9 mouse cellular contexts compared by ENCODE assay signal in the genomic region with DNA sequence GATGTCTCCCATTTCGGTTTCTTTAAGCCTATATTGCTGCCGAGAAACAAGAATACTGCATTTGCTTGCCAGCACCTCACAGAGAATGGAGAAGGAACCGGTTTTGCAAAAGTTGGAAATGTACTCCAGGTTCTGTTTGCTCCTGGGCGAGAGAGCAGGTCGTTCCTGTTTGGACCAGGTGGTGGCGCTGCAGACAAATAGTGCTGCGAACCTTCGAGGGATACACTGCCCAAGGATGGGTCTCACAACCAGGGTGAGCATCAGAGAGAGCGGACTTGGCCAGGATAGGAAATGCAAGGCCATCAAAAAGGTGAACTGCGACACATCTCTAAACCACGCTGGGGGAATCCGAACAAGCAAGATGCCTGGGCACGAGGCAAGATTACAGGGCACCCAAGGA. TPM values are rescaled to one million over a fixed set of nuclear protein-coding genes. Genes with fewer than 3 reads are reported as not detected.
DNase-seq lines count a peak whose midpoint lies in the region; ATAC-seq and TF ChIP-seq lines count a peak whose summit lies in the region.
"Had no signal": no experiment of that assay in that cellular context is flagged by ENCODE, and none has a peak within 500 bp of the region (broad histone marks: within the 10 kb centered on the region; RNA-seq: fewer than 3 reads in every experiment).

No protein-coding gene starts in this region.

- H3K9me3 ChIP-seq in kidney, postnatal 0 days (replicated peaks; ENCODE audit: low read length): no peaks in the 10 kb centered on the region
- H3K9me3 ChIP-seq: embryonic facial prominence, embryonic 12.5 days had no signal

- no peak overlapping the region for H3K27ac ChIP-seq in kidney, postnatal 0 days
- no peak overlapping the region for H3K27ac ChIP-seq in liver, adult 2 months (replicated peaks; ENCODE audit: insufficient read depth, low read depth, low read length)
- H3K27ac ChIP-seq: embryonic facial prominence, embryonic 12.5 days had no signal

- TF ChIP-seq CTCF in kidney, postnatal 0 days (IDR thresholded peaks at IDR 0.05; ENCODE audit: low read depth): peak; percentile 94
- peak; percentile 97 for TF ChIP-seq CTCF in liver, adult 2 months (IDR thresholded peaks at IDR 0.05; ENCODE audit: low read depth, low read length)

- no peak for TF ChIP-seq POLR2A in liver, adult 2 months (IDR thresholded peaks at IDR 0.05; ENCODE audit: extremely low read depth, insufficient read depth, low read length)

- peak; percentile 92 for ATAC-seq in granulocyte monocyte progenitor cell, adult 5-6 weeks (replicated peaks; ENCODE audit: poor library complexity, severe bottlenecking)
- ATAC-seq in kidney, postnatal 0 days (replicated peaks; ENCODE audit: low FRiP score, low read depth): peak; percentile 67
- ATAC-seq in neutrophil, adult 5-6 weeks (ENCODE audit: extremely low read depth, insufficient number of reproducible peaks, low FRiP score, poor library complexity, severe bottlenecking): 0 out of 2 replicates have a peak, but pooled peaks have one; percentile 51

- no peaks in the 10 kb centered on the region for H3K79me2 ChIP-seq in liver, adult 2 months (ENCODE audit: control insufficient read depth, insufficient read depth, low read length)

- H3K4me1 ChIP-seq in kidney, postnatal 0 days (replicated peaks; ENCODE audit: insufficient read depth, low read length): no peaks in the 10 kb centered on the region
- no peaks in the 10 kb centered on the region for H3K4me1 ChIP-seq in liver, adult 2 months (ENCODE audit: control insufficient read depth, insufficient read depth, low read length)

- 12% methylated on average over 13 of the region's 13 CpGs for WGBS in kidney, postnatal 0 days
- WGBS in liver, adult 2 months: 13% methylated on average over 13 of the region's 13 CpGs

- H3K27me3 ChIP-seq in kidney, postnatal 0 days (ENCODE audit: insufficient read depth, low read length): no peaks in the 10 kb centered on the region
- no peaks in the 10 kb centered on the region for H3K27me3 ChIP-seq in liver, adult 2 months (ENCODE audit: control insufficient read depth, insufficient read depth, low read length)
- H3K27me3 ChIP-seq: embryonic facial prominence, embryonic 12.5 days had no signal

- no peak overlapping the region for H3K4me3 ChIP-seq in kidney, postnatal 0 days (replicated peaks; ENCODE audit: low read depth, low read length)
- no peak overlapping the region for H3K4me3 ChIP-seq in liver, adult 2 months (ENCODE audit: insufficient read depth, low read depth, low read length)
- H3K4me3 ChIP-seq: embryonic facial prominence, embryonic 12.5 days had no signal

- peak; percentile 54 for DNase-seq in A20 (ENCODE audit: low read depth, low spot score)
- DNase-seq in adrenal gland, adult (ENCODE audit: inconsistent age in 2 of 2, low spot score in 1 of 2): peak; percentile 66 to 92
- peak; percentile 82 for DNase-seq in embryo, embryonic 11 days
- DNase-seq in kidney, postnatal 0 days (ENCODE audit: low spot score): peak; percentile 79
- peak; percentile 36 for DNase-seq in liver, adult 2 months (ENCODE audit: extremely low read depth, low read depth, low spot score)
- peak; percentile 46 to 60 for DNase-seq in thymus, adult 18-20 months

- H3K36me3 ChIP-seq in kidney, postnatal 0 days (ENCODE audit: insufficient read depth, low read length): no peaks in the 10 kb centered on the region
- H3K36me3 ChIP-seq in liver, adult 2 months (ENCODE audit: control insufficient read depth, insufficient read depth, low read length): no peaks in the 10 kb centered on the region
- H3K36me3 ChIP-seq: embryonic facial prominence, embryonic 12.5 days had no signal

- H3K9ac ChIP-seq in kidney, postnatal 0 days (ENCODE audit: low read depth, low read length): no peak overlapping the region
- H3K9ac ChIP-seq in liver, adult 2 months (ENCODE audit: low read depth, low read length): no peak overlapping the region
- H3K9ac ChIP-seq: embryonic facial prominence, embryonic 12.5 days had no signal

- no peak overlapping the region for H3K4me2 ChIP-seq in kidney, postnatal 0 days (ENCODE audit: low read length)
- H3K4me2 ChIP-seq: embryonic facial prominence, embryonic 12.5 days had no signal

RNA-seq across cellular contexts. Expression of a gene that starts 54.0 kb away (rescaled TPM):
- 7.4 and 7.5 TPM in 2 replicates for total RNA-seq in granulocyte monocyte progenitor cell, adult 5-6 weeks (2014; fragmentation: Nextera tagmentation)
- total RNA-seq in granulocyte monocyte progenitor cell, adult 5-6 weeks (2017): 7.0 and 9.7 TPM in 2 replicates
- polyA plus RNA-seq in kidney, postnatal 0 days (2015; fragmentation: Nextera tagmentation; extraction: Ambion mirVana): 50.8 and 51.7 TPM in 2 replicates
- total RNA-seq in liver, adult 2 months (2014; rRNA removed): 10.7 and 15.4 TPM in 2 replicates
- 14.6 TPM in 2 replicates for polyA plus RNA-seq in liver, adult 2 months (2012; rRNA removed)
- total RNA-seq in neutrophil, adult 5-6 weeks (2017): 121 and 128 TPM in 2 replicates
